Mouse (Mus musculus) lung, postnatal 0 days (tissue): Measurements from ENCODE around the gene Olfr960.

ENCODE experiments used
- CTCF ChIP-seq: IDR thresholded peaks from 2 replicates; pipeline ENCODE4 v1.5.1; 2016; ENCODE audit warnings: antibody characterized with exemption, mild to moderate bottlenecking
- EP300 ChIP-seq: IDR thresholded peaks from 2 replicates; pipeline ENCODE4 v1.6.1; 2016; ENCODE audit warnings: antibody characterized with exemption, mild to moderate bottlenecking, control low read depth

- TF ChIP-seq CTCF (no peak), EP300 (no peak)
Observed at GRCm38 (mm10) chr9:39647382-39647781, 26.2 kb downstream of the Olfr960 start.
